ENCODE assay signal across 1 mouse cellular context in the genomic region with DNA sequence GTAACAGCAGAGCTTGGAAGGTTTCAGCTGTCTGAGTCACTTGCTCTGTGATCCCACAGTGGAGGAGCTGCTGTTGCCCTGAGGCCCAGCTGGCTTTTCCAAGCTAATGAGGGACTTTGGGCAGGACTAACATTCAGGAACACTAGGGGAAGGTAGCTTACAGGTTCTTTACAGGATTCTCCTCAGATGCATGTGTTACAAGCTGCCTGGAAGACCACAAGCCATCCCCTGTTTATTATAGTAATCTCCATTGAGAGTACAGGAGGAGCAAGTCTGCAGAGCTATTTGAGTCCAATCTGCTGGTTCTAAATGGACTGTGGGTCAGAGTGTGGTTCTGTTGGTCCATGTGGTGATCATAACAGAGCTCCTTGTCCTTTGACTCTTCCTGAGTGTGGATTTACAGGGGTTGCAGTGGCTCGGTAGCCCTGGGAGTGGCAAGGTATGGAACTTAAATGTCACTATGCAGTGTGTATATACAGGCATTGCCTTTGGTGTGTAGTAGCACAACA. TPM values are rescaled to one million over a fixed set of nuclear protein-coding genes. Genes with fewer than 3 reads are reported as not detected.
"Had no signal": no experiment of that assay in that cellular context is flagged by ENCODE, and none has a peak within 500 bp of the region (broad histone marks: within the 10 kb centered on the region; RNA-seq: fewer than 3 reads in every experiment).

No protein-coding gene starts in this region.

RNA-seq across cellular contexts. Expression of gene Gm14403, which starts 7.2 kb away (rescaled TPM):
- polyA plus RNA-seq: small intestine, adult 2 months had no signal
